Mouse (Mus musculus): ENCODE data around the gene Nova2. TPM values are rescaled to one million over a fixed set of nuclear protein-coding genes. Genes with fewer than 3 reads are reported as not detected.
A peak's percentile ranks its signal among the peaks of the same experiment; 100 is the strongest.

Gene Nova2
- polyA plus RNA-seq, 1 experiment from 2014 or later: 0.64 TPM

GRCm38 (mm10) chr7:19002115-19002514 is 76.4 kb downstream of the Nova2 start:
- no peaks in the 10 kb centered on the region for H3K27me3 ChIP-seq (replicated peaks)
- H3K4me2 ChIP-seq: peak overlapping the region; percentile 73
- H3K4me3 ChIP-seq: peak overlapping the region; percentile 41
- peak overlapping the region; percentile 50 for H3K27ac ChIP-seq (ENCODE audit: poor library complexity, severe bottlenecking)
- H3K9me3 ChIP-seq (replicated peaks): no peaks in the 10 kb centered on the region
- ATAC-seq (ENCODE audit: insufficient number of reproducible peaks, low FRiP score): no peak
- peak overlapping the region; percentile 75 for H3K9ac ChIP-seq
- 32% methylated on average over 4 of the region's 4 CpGs for WGBS
- H3K36me3 ChIP-seq: peaks cover 22% of the 10 kb centered on the region
- peaks cover 54% of the 10 kb centered on the region for H3K4me1 ChIP-seq (replicated peaks)

DNA sequence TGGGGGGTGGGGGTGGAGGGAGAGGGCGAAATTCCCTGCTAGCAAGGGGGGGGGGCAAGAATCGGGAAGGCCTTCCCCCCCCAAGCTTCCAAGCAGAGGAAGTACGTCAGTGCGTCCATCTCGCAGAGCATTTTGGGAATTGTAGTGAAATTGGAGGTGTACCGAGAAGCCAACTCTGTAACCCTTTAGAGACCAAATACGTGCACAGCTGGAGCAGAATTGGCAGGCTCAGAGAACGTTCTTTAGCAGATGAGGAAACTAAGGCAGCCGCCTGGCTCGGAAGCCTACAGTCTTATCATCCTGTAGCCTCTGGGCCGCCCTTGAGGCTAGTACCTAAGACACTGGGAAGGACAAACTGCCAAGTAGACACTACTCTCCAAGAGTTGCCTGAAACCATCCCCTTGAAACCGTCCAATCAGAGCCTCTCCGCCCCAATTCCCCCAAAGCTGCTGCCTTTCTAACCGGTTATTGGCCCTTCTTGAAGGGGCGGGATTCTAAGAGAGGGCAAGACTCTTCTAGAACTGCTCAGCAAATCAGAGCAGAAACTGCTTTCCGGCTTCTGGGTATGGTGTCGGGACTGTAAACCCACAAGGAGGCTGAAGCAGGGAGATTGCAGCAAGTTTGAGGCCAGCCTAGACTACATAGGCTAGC is 77.3 kb downstream of the Nova2 start:
- H3K4me2 ChIP-seq: peak overlapping the region; percentile 73
- peaks cover 20% of the 10 kb centered on the region for H3K36me3 ChIP-seq
- peak overlapping the region; percentile 75 for H3K9ac ChIP-seq
- WGBS: 4% methylated on average over 17 of the region's 17 CpGs
- H3K27ac ChIP-seq (ENCODE audit: poor library complexity, severe bottlenecking): peak overlapping the region; percentile 46
- peak; percentile 58 for ATAC-seq (ENCODE audit: insufficient number of reproducible peaks, low FRiP score)
- peaks cover 56% of the 10 kb centered on the region for H3K4me1 ChIP-seq (replicated peaks)
- H3K4me3 ChIP-seq: peak overlapping the region; percentile 41
- no peaks in the 10 kb centered on the region for H3K9me3 ChIP-seq (replicated peaks)
- no peaks in the 10 kb centered on the region for H3K27me3 ChIP-seq (replicated peaks)

- H3K27ac ChIP-seq (ENCODE audit: poor library complexity, severe bottlenecking): peak within 1 kb of the TSS; percentile 96
- H3K36me3 ChIP-seq: peaks cover 20% of the 10 kb centered on the region
- peak within 1 kb of the TSS; percentile 97 for H3K9ac ChIP-seq
- peak within 1 kb of the TSS; percentile 99 for H3K4me2 ChIP-seq
- peak within 1 kb of the TSS; percentile 78 for H3K4me3 ChIP-seq
- H3K27me3 ChIP-seq (replicated peaks): no peaks in the 10 kb centered on the region
- no peaks in the 10 kb centered on the region for H3K9me3 ChIP-seq (replicated peaks)
- peak; percentile 66 for ATAC-seq (ENCODE audit: insufficient number of reproducible peaks, low FRiP score)
- H3K4me1 ChIP-seq (replicated peaks): peaks cover 56% of the 10 kb centered on the region
- under 1% methylated on average over 87 of the region's 90 CpGs for WGBS
Measured at GRCm38 (mm10) chr7:19003902-19004630, 78.4 kb downstream of the Nova2 start, which contains the start of gene Irf2bp1. Gene Irf2bp1, plus strand, starts transcription at chr7:19004044.

DNA sequence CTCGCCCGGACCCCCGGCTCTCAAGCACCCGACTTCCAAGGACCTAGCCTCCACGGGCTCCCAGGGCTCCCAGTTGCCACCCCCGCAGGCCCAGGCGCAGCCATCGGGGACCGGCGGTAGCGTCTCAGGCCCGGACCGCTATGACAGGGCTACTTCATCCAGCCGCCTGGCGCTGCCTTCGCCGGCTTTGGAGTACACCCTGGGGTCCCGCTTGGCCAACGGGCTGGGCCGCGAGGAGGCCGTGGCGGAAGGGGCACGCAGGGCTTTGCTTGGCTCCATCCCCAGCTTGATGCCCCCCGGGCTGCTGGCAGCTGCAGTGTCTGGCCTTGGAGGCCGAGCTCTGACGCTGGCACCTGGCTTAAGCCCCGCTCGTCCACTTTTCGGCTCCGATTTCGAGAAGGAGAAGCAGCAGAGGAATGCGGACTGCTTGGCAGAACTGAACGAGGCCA is 79.0 kb downstream of the Nova2 start:
- Histone ChIP-seq H3K9me3 (replicated peaks) (no peaks in the 10 kb centered on the region), H3K27ac (ENCODE audit: poor library complexity, severe bottlenecking) (peak overlapping the region; percentile 96), H3K27me3 (replicated peaks) (no peaks in the 10 kb centered on the region), H3K4me2 (peak overlapping the region; percentile 99), H3K4me3 (peak overlapping the region; percentile 78), H3K9ac (peak overlapping the region; percentile 97), H3K4me1 (replicated peaks) (peaks cover 56% of the 10 kb centered on the region), H3K36me3 (peaks cover 20% of the 10 kb centered on the region)
- ATAC-seq (ENCODE audit: insufficient number of reproducible peaks, low FRiP score): no peak
- 8% methylated on average over 34 of the region's 34 CpGs for WGBS

DNA sequence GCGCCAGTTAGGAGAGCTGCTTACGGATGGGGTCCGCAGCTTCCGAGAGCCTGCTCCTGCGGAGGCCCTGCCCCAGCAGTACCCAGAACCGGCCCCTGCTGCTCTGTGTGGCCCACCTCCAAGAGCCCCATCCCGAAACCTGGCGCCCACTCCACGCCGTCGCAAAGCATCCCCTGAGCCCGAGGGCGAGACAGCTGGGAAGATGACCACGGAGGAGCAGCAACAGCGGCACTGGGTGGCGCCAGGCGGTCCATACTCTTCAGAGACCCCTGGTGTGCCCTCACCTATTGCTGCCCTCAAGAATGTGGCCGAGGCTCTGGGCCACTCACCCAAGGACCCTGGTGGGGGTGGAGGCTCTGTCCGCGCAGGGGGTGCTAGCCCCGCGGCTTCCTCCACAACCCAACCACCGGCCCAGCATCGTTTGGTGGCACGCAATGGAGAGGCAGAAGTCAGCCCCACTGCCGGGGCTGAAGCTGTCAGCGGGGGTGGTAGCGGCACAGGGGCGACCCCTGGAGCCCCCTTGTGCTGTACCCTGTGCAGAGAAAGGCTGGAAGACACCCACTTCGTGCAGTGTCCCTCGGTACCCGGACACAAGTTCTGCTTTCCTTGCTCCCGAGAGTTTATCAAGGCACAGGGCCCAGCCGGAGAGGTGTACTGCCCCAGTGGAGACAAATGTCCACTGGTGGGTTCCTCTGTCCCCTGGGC is 79.9 kb downstream of the Nova2 start:
- H3K4me3 ChIP-seq: peak overlapping the region; percentile 78; the same call in 1 of the 2 replicates
- no peaks in the 10 kb centered on the region for H3K9me3 ChIP-seq (replicated peaks)
- H3K36me3 ChIP-seq: peaks cover 20% of the 10 kb centered on the region
- 85% methylated on average over 34 of the region's 34 CpGs for WGBS
- H3K4me1 ChIP-seq (replicated peaks): peaks cover 47% of the 10 kb centered on the region
- H3K27me3 ChIP-seq (replicated peaks): no peaks in the 10 kb centered on the region
- H3K9ac ChIP-seq: peak overlapping the region; percentile 97; the same call in 1 of the 2 replicates
- H3K27ac ChIP-seq (ENCODE audit: poor library complexity, severe bottlenecking): no peak overlapping the region
- H3K4me2 ChIP-seq: peak overlapping the region; percentile 99
- ATAC-seq (ENCODE audit: insufficient number of reproducible peaks, low FRiP score): no peak

DNA sequence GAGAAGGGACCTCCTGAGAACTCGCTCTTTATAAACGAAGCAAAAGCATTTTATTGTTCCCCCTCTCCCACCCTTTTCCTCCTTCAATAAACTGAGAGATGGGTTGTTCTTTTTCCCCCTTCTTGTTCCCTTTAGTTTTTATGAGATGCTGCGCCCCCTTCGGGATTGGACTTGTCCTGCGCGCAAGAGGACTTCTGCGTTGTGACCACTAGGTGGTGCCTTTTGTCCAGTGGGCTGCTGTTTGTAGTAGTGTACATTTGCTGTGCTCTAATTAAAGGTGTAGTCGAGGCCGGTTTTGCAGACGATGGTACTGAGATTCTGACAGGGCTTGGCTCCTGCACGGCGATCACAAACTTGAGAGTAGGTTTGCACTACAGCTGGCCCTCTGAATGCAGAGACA is 80.8 kb downstream of the Nova2 start:
- Histone ChIP-seq H3K36me3 (peaks cover 20% of the 10 kb centered on the region), H3K9ac (0 out of 2 replicates have a peak overlapping the region, but pooled peaks have one; percentile 43), H3K27ac (ENCODE audit: poor library complexity, severe bottlenecking) (no peak overlapping the region), H3K4me1 (replicated peaks) (peaks cover 39% of the 10 kb centered on the region), H3K9me3 (replicated peaks) (no peaks in the 10 kb centered on the region), H3K4me3 (no peak overlapping the region), H3K27me3 (replicated peaks) (no peaks in the 10 kb centered on the region), H3K4me2 (peak overlapping the region; percentile 99)
- no peak for ATAC-seq (ENCODE audit: insufficient number of reproducible peaks, low FRiP score)
- 7% methylated on average over 12 of the region's 12 CpGs for WGBS

- no peak overlapping the region for H3K4me3 ChIP-seq
- peaks cover 41% of the 10 kb centered on the region for H3K4me1 ChIP-seq (replicated peaks)
- H3K9me3 ChIP-seq (replicated peaks): no peaks in the 10 kb centered on the region
- H3K36me3 ChIP-seq: peaks cover 20% of the 10 kb centered on the region
- ATAC-seq (ENCODE audit: insufficient number of reproducible peaks, low FRiP score): no peak
- no peaks in the 10 kb centered on the region for H3K27me3 ChIP-seq (replicated peaks)
- no peak overlapping the region for H3K27ac ChIP-seq (ENCODE audit: poor library complexity, severe bottlenecking)
- 73% methylated on average over 13 of the region's 13 CpGs for WGBS
- H3K9ac ChIP-seq: no peak overlapping the region
- no peak overlapping the region for H3K4me2 ChIP-seq
Measured at GRCm38 (mm10) chr7:19007026-19007977, 81.6 kb downstream of the Nova2 start.

- Histone ChIP-seq H3K4me2 (no peak overlapping the region), H3K36me3 (peaks cover 15% of the 10 kb centered on the region), H3K27me3 (replicated peaks) (no peaks in the 10 kb centered on the region), H3K9ac (no peak overlapping the region), H3K27ac (ENCODE audit: poor library complexity, severe bottlenecking) (no peak overlapping the region), H3K4me3 (no peak overlapping the region), H3K9me3 (replicated peaks) (no peaks in the 10 kb centered on the region), H3K4me1 (replicated peaks) (peaks cover 34% of the 10 kb centered on the region)
- ATAC-seq (ENCODE audit: insufficient number of reproducible peaks, low FRiP score): no peak
- 77% methylated on average over 7 of the region's 7 CpGs for WGBS
Measured at GRCm38 (mm10) chr7:19010581-19010980, 84.9 kb downstream of the Nova2 start.

GRCm38 (mm10) chr7:19012025-19012621 is 86.4 kb downstream of the Nova2 start:
- peak overlapping the region; percentile 82 for H3K9ac ChIP-seq
- peaks cover 20% of the 10 kb centered on the region for H3K4me1 ChIP-seq (replicated peaks)
- H3K4me3 ChIP-seq: peak overlapping the region; percentile 47
- no peaks in the 10 kb centered on the region for H3K27me3 ChIP-seq (replicated peaks)
- 1% methylated on average over 27 of the region's 31 CpGs for WGBS
- no peaks in the 10 kb centered on the region for H3K9me3 ChIP-seq (replicated peaks)
- H3K4me2 ChIP-seq: peak overlapping the region; percentile 73
- H3K27ac ChIP-seq (ENCODE audit: poor library complexity, severe bottlenecking): peak overlapping the region; percentile 18
- ATAC-seq (ENCODE audit: insufficient number of reproducible peaks, low FRiP score): peak; percentile 59; the same call in 1 of the 2 replicates
- H3K36me3 ChIP-seq: peaks cover 3% of the 10 kb centered on the region

DNA sequence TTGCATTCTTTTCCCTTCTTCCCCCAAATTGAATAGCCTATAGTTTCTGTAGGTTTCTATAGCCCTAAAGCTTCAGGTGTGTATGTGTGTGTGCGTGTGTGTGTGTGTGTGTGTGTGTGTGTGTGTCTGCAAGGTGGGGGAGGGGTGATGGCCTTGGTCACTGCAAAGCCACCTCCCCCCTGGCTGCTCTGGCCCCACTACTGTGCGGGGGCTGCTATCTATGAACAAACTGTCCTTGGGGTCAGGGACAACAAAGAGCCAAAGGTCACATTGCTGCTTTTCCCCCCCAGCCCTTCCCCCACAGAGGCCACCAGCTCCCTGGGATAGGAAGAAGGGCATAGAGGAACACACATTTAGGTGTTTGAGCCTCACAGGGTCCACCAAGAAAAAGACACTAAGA is 87.2 kb downstream of the Nova2 start:
- Histone ChIP-seq H3K9me3 (replicated peaks) (no peaks in the 10 kb centered on the region), H3K27ac (ENCODE audit: poor library complexity, severe bottlenecking) (no peak overlapping the region)

More for the DNA sequence above, 87.2 kb downstream of the Nova2 start:
- Histone ChIP-seq H3K4me1 (replicated peaks) (peaks cover 18% of the 10 kb centered on the region), H3K27me3 (replicated peaks) (no peaks in the 10 kb centered on the region), H3K4me3 (peak overlapping the region; percentile 47; the same call in 1 of the 2 replicates), H3K9ac (no peak overlapping the region; the same call in 1 of the 2 replicates), H3K4me2 (peak overlapping the region; percentile 73), H3K36me3 (no peaks in the 10 kb centered on the region)
- ATAC-seq (ENCODE audit: insufficient number of reproducible peaks, low FRiP score): no peak
- WGBS: 37% methylated on average over 2 of the region's 2 CpGs
